Mouse (Mus musculus): ENCODE measurements around the gene Il31. TPM values are rescaled to one million over a fixed set of nuclear protein-coding genes. Genes with fewer than 3 reads are reported as not detected.

The Il31 gene
- polyA plus RNA-seq, 1 experiment, result not detected

GRCm38 (mm10) chr5:123487659-123488395 is 1.5 kb downstream of the Il31 start:
- H3K4me1 ChIP-seq (ENCODE audit: control insufficient read depth, insufficient read depth, insufficient read length), result no peaks in the 10 kb centered on the region
- TF ChIP-seq POLR2A (IDR thresholded peaks at IDR 0.05; ENCODE audit: low read depth, low read length) (no peak), CTCF (IDR thresholded peaks at IDR 0.05; ENCODE audit: extremely low read depth, insufficient read depth, insufficient read length, insufficient replicate concordance) (no peak)
- no peak overlapping the region for H3K4me3 ChIP-seq (ENCODE audit: extremely low read depth, insufficient read depth, insufficient read length)
- H3K27ac ChIP-seq (ENCODE audit: insufficient read depth, low read length), result no peak overlapping the region
- 56% methylated on average over 11 of the region's 11 CpGs for WGBS
- DNase-seq (ENCODE audit: low read depth in 1 of 2, low spot score in 2 of 2), result no peak
- H3K27me3 ChIP-seq (ENCODE audit: control insufficient read depth, insufficient read depth, low read length), result no peaks in the 10 kb centered on the region
- no peaks in the 10 kb centered on the region for H3K36me3 ChIP-seq (ENCODE audit: control insufficient read depth, insufficient read depth, low read length)

GRCm38 (mm10) chr5:123473817-123474216 is 15.5 kb downstream of the Il31 start:
- no peak overlapping the region for H3K27ac ChIP-seq (ENCODE audit: insufficient read depth, low read length)
- WGBS, result 87% methylated on average over 5 of the region's 5 CpGs
- TF ChIP-seq CTCF (IDR thresholded peaks at IDR 0.05; ENCODE audit: extremely low read depth, insufficient read depth, insufficient read length, insufficient replicate concordance) (no peak), POLR2A (IDR thresholded peaks at IDR 0.05; ENCODE audit: low read depth, low read length) (no peak)
- H3K27me3 ChIP-seq (ENCODE audit: control insufficient read depth, insufficient read depth, low read length), result no peaks in the 10 kb centered on the region
- DNase-seq (ENCODE audit: low read depth in 1 of 2, low spot score in 2 of 2), result no peak
- H3K36me3 ChIP-seq (ENCODE audit: control insufficient read depth, insufficient read depth, low read length), result no peaks in the 10 kb centered on the region
- no peak overlapping the region for H3K4me3 ChIP-seq (ENCODE audit: extremely low read depth, insufficient read depth, insufficient read length)
- H3K4me1 ChIP-seq (ENCODE audit: control insufficient read depth, insufficient read depth, insufficient read length), result peaks cover 3% of the 10 kb centered on the region; the same call in 1 of the 2 replicates

GRCm38 (mm10) chr5:123470784-123471400 is 18.4 kb downstream of the Il31 start:
- Histone ChIP-seq H3K36me3 (ENCODE audit: control insufficient read depth, insufficient read depth, low read length) (no peaks in the 10 kb centered on the region), H3K4me3 (ENCODE audit: extremely low read depth, insufficient read depth, insufficient read length) (peak overlapping the region; percentile 29; the same call in 1 of the 2 replicates), H3K27me3 (ENCODE audit: control insufficient read depth, insufficient read depth, low read length) (no peaks in the 10 kb centered on the region), H3K27ac (ENCODE audit: insufficient read depth, low read length) (no peak overlapping the region), H3K4me1 (ENCODE audit: control insufficient read depth, insufficient read depth, insufficient read length) (peaks cover 3% of the 10 kb centered on the region; the same call in 1 of the 2 replicates)
- WGBS, result 2% methylated on average over 10 of the region's 10 CpGs
- DNase-seq (ENCODE audit: low read depth in 1 of 2, low spot score in 2 of 2), result no peak
- TF ChIP-seq POLR2A (IDR thresholded peaks at IDR 0.05; ENCODE audit: low read depth, low read length) (no peak), CTCF (IDR thresholded peaks at IDR 0.05; ENCODE audit: extremely low read depth, insufficient read depth, insufficient read length, insufficient replicate concordance) (no peak)

- TF ChIP-seq CTCF (IDR thresholded peaks at IDR 0.05; ENCODE audit: extremely low read depth, insufficient read depth, insufficient read length, insufficient replicate concordance), result no peak
- no peak for TF ChIP-seq POLR2A (IDR thresholded peaks at IDR 0.05; ENCODE audit: low read depth, low read length)
- DNase-seq (ENCODE audit: low read depth in 1 of 2, low spot score in 2 of 2), result no peak
- no peaks in the 10 kb centered on the region for H3K36me3 ChIP-seq (ENCODE audit: control insufficient read depth, insufficient read depth, low read length)
Measured at GRCm38 (mm10) chr5:123464638-123465037, 24.7 kb downstream of the Il31 start.

GRCm38 (mm10) chr5:123461420-123461819 is 27.9 kb downstream of the Il31 start:
- Histone ChIP-seq H3K36me3 (ENCODE audit: control insufficient read depth, insufficient read depth, low read length) (no peaks in the 10 kb centered on the region; the same call in 1 of the 2 replicates), H3K27me3 (ENCODE audit: control insufficient read depth, insufficient read depth, low read length) (no peaks in the 10 kb centered on the region), H3K4me3 (ENCODE audit: extremely low read depth, insufficient read depth, insufficient read length) (no peak overlapping the region), H3K27ac (ENCODE audit: insufficient read depth, low read length) (no peak overlapping the region), H3K4me1 (ENCODE audit: control insufficient read depth, insufficient read depth, insufficient read length) (no peaks in the 10 kb centered on the region; the same call in 1 of the 2 replicates)
- WGBS, result 76% methylated on average over 5 of the region's 5 CpGs
- no peak for DNase-seq (ENCODE audit: low read depth in 1 of 2, low spot score in 2 of 2)
- no peak for TF ChIP-seq POLR2A (IDR thresholded peaks at IDR 0.05; ENCODE audit: low read depth, low read length)
- TF ChIP-seq CTCF (IDR thresholded peaks at IDR 0.05; ENCODE audit: extremely low read depth, insufficient read depth, insufficient read length, insufficient replicate concordance), result no peak

More at GRCm38 (mm10) chr5:123464638-123465037, 24.7 kb downstream of the Il31 start:
- Histone ChIP-seq H3K27me3 (ENCODE audit: control insufficient read depth, insufficient read depth, low read length) (no peaks in the 10 kb centered on the region), H3K4me3 (ENCODE audit: extremely low read depth, insufficient read depth, insufficient read length) (no peak overlapping the region), H3K4me1 (ENCODE audit: control insufficient read depth, insufficient read depth, insufficient read length) (no peaks in the 10 kb centered on the region; the same call in 1 of the 2 replicates), H3K27ac (ENCODE audit: insufficient read depth, low read length) (no peak overlapping the region)
- 89% methylated on average over 1 of the region's 1 CpGs for WGBS

- Histone ChIP-seq H3K27me3 (ENCODE audit: control insufficient read depth, insufficient read depth, low read length) (no peaks in the 10 kb centered on the region), H3K27ac (ENCODE audit: insufficient read depth, low read length) (no peak overlapping the region), H3K4me3 (ENCODE audit: extremely low read depth, insufficient read depth, insufficient read length) (no peak overlapping the region), H3K4me1 (ENCODE audit: control insufficient read depth, insufficient read depth, insufficient read length) (no peaks in the 10 kb centered on the region), H3K36me3 (ENCODE audit: control insufficient read depth, insufficient read depth, low read length) (peaks cover 64% of the 10 kb centered on the region)
- 86% methylated on average over 7 of the region's 7 CpGs for WGBS
- TF ChIP-seq POLR2A (IDR thresholded peaks at IDR 0.05; ENCODE audit: low read depth, low read length) (no peak), CTCF (IDR thresholded peaks at IDR 0.05; ENCODE audit: extremely low read depth, insufficient read depth, insufficient read length, insufficient replicate concordance) (no peak)
- DNase-seq (ENCODE audit: low read depth in 1 of 2, low spot score in 2 of 2), result no peak
Measured at GRCm38 (mm10) chr5:123451886-123452285, 37.4 kb downstream of the Il31 start.

All from spleen, adult 2 months (tissue).